Mouse (Mus musculus): ENCODE results near the gene Rnf166.

- TF ChIP-seq CTCF (IDR thresholded peaks at IDR 0.05; ENCODE audit: low read depth, low read length) (no peak), EP300 (IDR thresholded peaks at IDR 0.05; ENCODE audit: insufficient read depth, low read depth, low read length) (no peak), POLR2A (IDR thresholded peaks at IDR 0.05; ENCODE audit: insufficient read depth, low read length) (no peak)
Observed at GRCm38 (mm10) chr8:122431694-122432442, 44.0 kb downstream of the Rnf166 start.
